ENCODE assay signal across 19 mouse cellular contexts in genomic region chr3:20188976-20189675, GRCm38 (mm10). TPM values are rescaled to one million over a fixed set of nuclear protein-coding genes. Genes with fewer than 3 reads are reported as not detected.
A peak's percentile ranks its signal among the peaks of the same experiment; 100 is the strongest.
DNase-seq lines count a peak whose midpoint lies in the region; ATAC-seq and TF ChIP-seq lines count a peak whose summit lies in the region.
"Had no signal": no experiment of that assay in that cellular context is flagged by ENCODE, and none has a peak within 500 bp of the region (broad histone marks: within the 10 kb centered on the region; RNA-seq: fewer than 3 reads in every experiment).

No protein-coding gene starts in this region.

- no peaks in the 10 kb centered on the region for H3K36me3 ChIP-seq in embryonic facial prominence, embryonic 14.5 days (ENCODE audit: control insufficient read depth, insufficient read depth, low read length)
- H3K36me3 ChIP-seq in embryonic facial prominence, embryonic 10.5 days (replicated peaks), result no peaks in the 10 kb centered on the region
- H3K36me3 ChIP-seq in kidney, postnatal 0 days (ENCODE audit: insufficient read depth, low read length), result no peaks in the 10 kb centered on the region
- H3K36me3 ChIP-seq in lung, embryonic 14.5 days (ENCODE audit: insufficient read depth), result no peaks in the 10 kb centered on the region
- H3K36me3 ChIP-seq: embryonic facial prominence, embryonic 13.5 days; liver, embryonic 15.5 days; midbrain, embryonic 15.5 days had no signal

- H3K4me1 ChIP-seq in embryonic facial prominence, embryonic 14.5 days (ENCODE audit: control insufficient read depth, insufficient read depth, low read length), result no peaks in the 10 kb centered on the region
- H3K4me1 ChIP-seq in embryonic facial prominence, embryonic 10.5 days, result no peaks in the 10 kb centered on the region
- H3K4me1 ChIP-seq in kidney, postnatal 0 days (replicated peaks; ENCODE audit: insufficient read depth, low read length), result no peaks in the 10 kb centered on the region
- H3K4me1 ChIP-seq in lung, embryonic 14.5 days (ENCODE audit: insufficient read depth), result peaks cover 6% of the 10 kb centered on the region; the same call in 1 of the 2 replicates
- H3K4me1 ChIP-seq: embryonic facial prominence, embryonic 13.5 days; forebrain, embryonic 13.5 days; liver, embryonic 15.5 days; midbrain, embryonic 15.5 days had no signal

- DNase-seq in embryonic facial prominence, embryonic 14.5 days (ENCODE audit: low spot score), result peak; percentile 49
- no peak for DNase-seq in embryonic facial prominence, embryonic 10.5 days (ENCODE audit: low spot score)
- peak; percentile 53 for DNase-seq in kidney, postnatal 0 days (ENCODE audit: low spot score)
- DNase-seq in kidney, postnatal 36 days, result no peak
- peak; percentile 96 for DNase-seq in lung, embryonic 14.5 days
- peak; percentile 15 for DNase-seq in mesoderm, embryonic 11.5 days (ENCODE audit: low read depth, low spot score)
- DNase-seq in spleen, postnatal 10 days (ENCODE audit: low spot score in 2 of 2), result no peak
- DNase-seq: adrenal gland, postnatal 10 days; cerebellum, adult 8-10 months; gastrocnemius, adult 2 months; kidney, postnatal 4 days; right cerebral cortex, postnatal 25 days; thymus, postnatal 25 days had no signal

- no peak overlapping the region for H3K4me2 ChIP-seq in embryonic facial prominence, embryonic 14.5 days (ENCODE audit: low read depth, low read length)
- H3K4me2 ChIP-seq in kidney, postnatal 0 days (ENCODE audit: low read length), result no peak overlapping the region
- H3K4me2 ChIP-seq in lung, embryonic 14.5 days, result no peak overlapping the region
- H3K4me2 ChIP-seq: embryonic facial prominence, embryonic 13.5 days; forebrain, embryonic 13.5 days; liver, embryonic 15.5 days; midbrain, embryonic 15.5 days had no signal

- TF ChIP-seq CTCF in kidney, postnatal 0 days (IDR thresholded peaks at IDR 0.05; ENCODE audit: low read depth), result no peak
- no peak for TF ChIP-seq CTCF in lung, embryonic 14.5 days (IDR thresholded peaks at IDR 0.05; ENCODE audit: low read depth)

- 42% methylated on average over 5 of the region's 5 CpGs for WGBS in embryonic facial prominence, embryonic 14.5 days
- 73% methylated on average over 5 of the region's 5 CpGs for WGBS in embryonic facial prominence, embryonic 10.5 days
- WGBS in kidney, postnatal 0 days, result 50% methylated on average over 5 of the region's 5 CpGs
- WGBS in lung, embryonic 14.5 days, result 15% methylated on average over 5 of the region's 5 CpGs

- no peak overlapping the region for H3K4me3 ChIP-seq in embryonic facial prominence, embryonic 14.5 days (ENCODE audit: low read depth, low read length)
- no peak overlapping the region for H3K4me3 ChIP-seq in embryonic facial prominence, embryonic 10.5 days
- H3K4me3 ChIP-seq in kidney, postnatal 0 days (replicated peaks; ENCODE audit: low read depth, low read length), result no peak overlapping the region
- H3K4me3 ChIP-seq in lung, embryonic 14.5 days (ENCODE audit: low read depth, low read length), result no peak overlapping the region
- H3K4me3 ChIP-seq: embryonic facial prominence, embryonic 13.5 days; forebrain, embryonic 13.5 days; gastrocnemius, adult 2 months; liver, embryonic 15.5 days; midbrain, embryonic 15.5 days had no signal

- ATAC-seq in embryonic facial prominence, embryonic 14.5 days (ENCODE audit: low read depth), result no peak
- no peak for ATAC-seq in kidney, postnatal 0 days (replicated peaks; ENCODE audit: low FRiP score, low read depth)
- ATAC-seq in lung, embryonic 14.5 days (ENCODE audit: insufficient read depth), result peak; percentile 99
- ATAC-seq in inflammation-experienced regulatory T-cells, adult 6 months, result no peak
- ATAC-seq: forebrain, embryonic 13.5 days; hindbrain, postnatal 0 days; midbrain, embryonic 15.5 days had no signal

- no peak overlapping the region for H3K9ac ChIP-seq in embryonic facial prominence, embryonic 14.5 days (ENCODE audit: low read depth, low read length)
- no peak overlapping the region for H3K9ac ChIP-seq in kidney, postnatal 0 days (ENCODE audit: low read depth, low read length)
- no peak overlapping the region for H3K9ac ChIP-seq in lung, embryonic 14.5 days
- H3K9ac ChIP-seq: embryonic facial prominence, embryonic 13.5 days; forebrain, embryonic 13.5 days; liver, embryonic 15.5 days; midbrain, embryonic 15.5 days had no signal

- H3K9me3 ChIP-seq in embryonic facial prominence, embryonic 14.5 days (ENCODE audit: control insufficient read depth, low read length), result no peaks in the 10 kb centered on the region
- H3K9me3 ChIP-seq in embryonic facial prominence, embryonic 10.5 days, result no peaks in the 10 kb centered on the region
- no peaks in the 10 kb centered on the region for H3K9me3 ChIP-seq in kidney, postnatal 0 days (replicated peaks; ENCODE audit: low read length)
- no peaks in the 10 kb centered on the region for H3K9me3 ChIP-seq in lung, embryonic 14.5 days (ENCODE audit: low read depth, low read length)
- H3K9me3 ChIP-seq: embryonic facial prominence, embryonic 13.5 days; forebrain, embryonic 13.5 days; liver, embryonic 15.5 days; midbrain, embryonic 15.5 days had no signal

- H3K27me3 ChIP-seq in embryonic facial prominence, embryonic 14.5 days (replicated peaks; ENCODE audit: control insufficient read depth, insufficient read depth, low read length), result no peaks in the 10 kb centered on the region
- H3K27me3 ChIP-seq in embryonic facial prominence, embryonic 10.5 days (replicated peaks; ENCODE audit: low read depth, poor library complexity, severe bottlenecking), result no peaks in the 10 kb centered on the region
- H3K27me3 ChIP-seq in kidney, postnatal 0 days (ENCODE audit: insufficient read depth, low read length), result no peaks in the 10 kb centered on the region
- no peaks in the 10 kb centered on the region for H3K27me3 ChIP-seq in lung, embryonic 14.5 days (ENCODE audit: insufficient read depth, low read length)
- H3K27me3 ChIP-seq: embryonic facial prominence, embryonic 13.5 days; forebrain, embryonic 13.5 days; liver, embryonic 15.5 days; midbrain, embryonic 15.5 days had no signal

- no peak overlapping the region for H3K27ac ChIP-seq in embryonic facial prominence, embryonic 14.5 days (replicated peaks; ENCODE audit: low read depth, low read length)
- no peak overlapping the region for H3K27ac ChIP-seq in embryonic facial prominence, embryonic 10.5 days (replicated peaks)
- H3K27ac ChIP-seq in kidney, postnatal 0 days, result no peak overlapping the region
- H3K27ac ChIP-seq in lung, embryonic 14.5 days (ENCODE audit: low read depth), result peak overlapping the region; percentile 20; the same call in 1 of the 2 replicates
- H3K27ac ChIP-seq: embryonic facial prominence, embryonic 13.5 days; forebrain, embryonic 13.5 days; gastrocnemius, adult 2 months; hindbrain, postnatal 0 days; liver, embryonic 15.5 days; midbrain, embryonic 15.5 days had no signal

RNA-seq across cellular contexts. Expression of gene Gyg, which starts 34.0 kb away (rescaled TPM):
- 56.5 and 59.5 TPM in 2 replicates for polyA plus RNA-seq in embryonic facial prominence, embryonic 14.5 days (2014; fragmentation: Nextera tagmentation; extraction: Ambion mirVana)
- 39.7 and 40.8 TPM in 2 replicates for polyA plus RNA-seq in embryonic facial prominence, embryonic 10.5 days (2016; fragmentation: Nextera tagmentation; extraction: Ambion mirVana)
- 48.3 and 50.0 TPM in 2 replicates for polyA plus RNA-seq in kidney, postnatal 0 days (2015; fragmentation: Nextera tagmentation; extraction: Ambion mirVana)
- polyA plus RNA-seq in lung, embryonic 14.5 days (2014; fragmentation: Nextera tagmentation; extraction: Ambion mirVana), result 360 TPM in 2 replicates
- polyA plus RNA-seq in inflammation-experienced regulatory T-cells, adult 6 months (2017; shearing (Covaris generic)), result 100 to 1,000 TPM in 2 of 3 experiments, 10 to 100 TPM in 1; 92.6 to 129 (median 107) TPM

RNA-seq across cellular contexts. Expression of gene Cpa3, which starts 52.9 kb away (rescaled TPM):
- polyA plus RNA-seq in embryonic facial prominence, embryonic 14.5 days (2014; fragmentation: Nextera tagmentation; extraction: Ambion mirVana), result 112 and 176 TPM in 2 replicates
- polyA plus RNA-seq in embryonic facial prominence, embryonic 10.5 days (2016; fragmentation: Nextera tagmentation; extraction: Ambion mirVana), result 0.10 TPM in 1 of 2 replicates, not detected in the other
- polyA plus RNA-seq in kidney, postnatal 0 days (2015; fragmentation: Nextera tagmentation; extraction: Ambion mirVana), result 1.4 and 4.6 TPM in 2 replicates
- 3.3 and 4.4 TPM in 2 replicates for polyA plus RNA-seq in lung, embryonic 14.5 days (2014; fragmentation: Nextera tagmentation; extraction: Ambion mirVana)
- under 1 TPM in 1 of 3 experiments, not detected in 2; 0.70 TPM for polyA plus RNA-seq in inflammation-experienced regulatory T-cells, adult 6 months (2017; shearing (Covaris generic))
- polyA plus RNA-seq: forebrain, embryonic 13.5 days had no signal

Comparison
In these comparisons a context has a peak if more than half of its experiments do, and no peak if none do; other contexts are left out.
1. DNase-seq: peak in embryonic facial prominence, embryonic 14.5 days (single experiment), kidney, postnatal 0 days (single experiment), lung, embryonic 14.5 days (single experiment) and mesoderm, embryonic 11.5 days (single experiment); none in embryonic facial prominence, embryonic 10.5 days (single experiment), kidney, postnatal 36 days (0 of 2) and spleen, postnatal 10 days (0 of 2).
2. RNA of gene Cpa3, which starts 52.9 kb away (polyA plus RNA-seq): 112 to 176 TPM in embryonic facial prominence, embryonic 14.5 days; 1.4 to 4.6 TPM in kidney, postnatal 0 days, 3.3 to 4.4 TPM in lung, embryonic 14.5 days, 0.10 TPM in embryonic facial prominence, embryonic 10.5 days and 0.70 TPM in inflammation-experienced regulatory T-cells, adult 6 months; every median in the first group is over 10 times any median in the second.